Mouse (Mus musculus): ENCODE results near the gene Enho.
"Not testable (repeated sequence)": the region's sequence is repeated elsewhere in the genome, so short reads cannot be mapped to it uniquely, and the experiment has no call there.

Gene Enho

GRCm38 (mm10) chr4:41639913-41640507 lies at the start of gene Enho:
Gene Enho, minus strand, starts transcription at chr4:41640324.
- peak; percentile 95 for DNase-seq (ENCODE audit: low spot score)

GRCm38 (mm10) chr4:41688562-41688961 lies 48.4 kb upstream of the Enho start:
- not testable (repeated sequence) for DNase-seq (ENCODE audit: low spot score)

- not testable (repeated sequence) for DNase-seq (ENCODE audit: low spot score)
Measured at GRCm38 (mm10) chr4:41685882-41686492, 45.9 kb upstream of the Enho start.

- DNase-seq (ENCODE audit: low spot score): not testable (repeated sequence)
Measured at GRCm38 (mm10) chr4:41684931-41685453, 44.9 kb upstream of the Enho start.

- DNase-seq (ENCODE audit: low spot score): not testable (repeated sequence)
Measured at GRCm38 (mm10) chr4:41684131-41684930, 44.2 kb upstream of the Enho start.

- DNase-seq (ENCODE audit: low spot score): not testable (repeated sequence)
Measured at GRCm38 (mm10) chr4:41683303-41683702, 43.2 kb upstream of the Enho start.

GRCm38 (mm10) chr4:41682789-41683188 lies 42.7 kb upstream of the Enho start:
- DNase-seq (ENCODE audit: low spot score): no peak

GRCm38 (mm10) chr4:41681947-41682346 lies 41.8 kb upstream of the Enho start:
- DNase-seq (ENCODE audit: low spot score): no peak

GRCm38 (mm10) chr4:41681176-41681575 lies 41.1 kb upstream of the Enho start:
- no peak for DNase-seq (ENCODE audit: low spot score)

- DNase-seq (ENCODE audit: low spot score): no peak
Measured at GRCm38 (mm10) chr4:41679291-41679690, 39.2 kb upstream of the Enho start.

- DNase-seq (ENCODE audit: low spot score): no peak
Measured at GRCm38 (mm10) chr4:41678863-41679262, 38.7 kb upstream of the Enho start.

GRCm38 (mm10) chr4:41677006-41677629 lies 37.0 kb upstream of the Enho start:
- DNase-seq (ENCODE audit: low spot score): no peak

- DNase-seq (ENCODE audit: low spot score): no peak
Measured at GRCm38 (mm10) chr4:41676248-41677005, 36.3 kb upstream of the Enho start.

GRCm38 (mm10) chr4:41673186-41673585 lies 33.1 kb upstream of the Enho start:
- DNase-seq (ENCODE audit: low spot score): no peak

GRCm38 (mm10) chr4:41672522-41672963 lies 32.4 kb upstream of the Enho start:
- no peak for DNase-seq (ENCODE audit: low spot score)

- no peak for DNase-seq (ENCODE audit: low spot score)
Measured at GRCm38 (mm10) chr4:41671963-41672480, 31.9 kb upstream of the Enho start.

GRCm38 (mm10) chr4:41671500-41671899 lies 31.4 kb upstream of the Enho start:
- no peak for DNase-seq (ENCODE audit: low spot score)

GRCm38 (mm10) chr4:41670836-41671235 lies 30.7 kb upstream of the Enho start:
- DNase-seq (ENCODE audit: low spot score): no peak

GRCm38 (mm10) chr4:41666646-41667045 lies 26.5 kb upstream of the Enho start:
- DNase-seq (ENCODE audit: low spot score): no peak

GRCm38 (mm10) chr4:41665009-41665675 lies 25.0 kb upstream of the Enho start:
- DNase-seq (ENCODE audit: low spot score): no peak

- no peak for DNase-seq (ENCODE audit: low spot score)
Measured at GRCm38 (mm10) chr4:41664533-41664932, 24.4 kb upstream of the Enho start.

All from lung, postnatal 25 days (tissue).